Mouse (Mus musculus) adrenal gland, postnatal 14 days (tissue): ENCODE data around the gene Gm3239. TPM values are rescaled to one million over a fixed set of nuclear protein-coding genes. Genes with fewer than 3 reads are reported as not detected.
A peak's percentile ranks its signal among the peaks of the same experiment; 100 is the strongest.
"Not testable (repeated sequence)": the region's sequence is repeated elsewhere in the genome, so short reads cannot be mapped to it uniquely, and the experiment has no call there.

Experiments used
- DNase-seq: peaks from one replicate; pipeline ENCODE4 v3.0.0; 2021; ENCODE audit warnings: mixed read lengths
- long read RNA-seq, 2 experiments: library from polyadenylated mRNA; stranded (forward); transcript quantifications; one replicate each; pipeline ENCODE4 v2.0.0; 2021
- total RNA-seq: library from RNA; stranded (reverse); gene quantifications from 2 replicates; pipeline ENCODE4 v1.2.3, GENCODE M21; 2021

Gene Gm3239
- not detected in 2 replicates for total RNA-seq
- long read RNA-seq, experiment 1: 0 reads
- long read RNA-seq, experiment 2: 0 reads

DNA sequence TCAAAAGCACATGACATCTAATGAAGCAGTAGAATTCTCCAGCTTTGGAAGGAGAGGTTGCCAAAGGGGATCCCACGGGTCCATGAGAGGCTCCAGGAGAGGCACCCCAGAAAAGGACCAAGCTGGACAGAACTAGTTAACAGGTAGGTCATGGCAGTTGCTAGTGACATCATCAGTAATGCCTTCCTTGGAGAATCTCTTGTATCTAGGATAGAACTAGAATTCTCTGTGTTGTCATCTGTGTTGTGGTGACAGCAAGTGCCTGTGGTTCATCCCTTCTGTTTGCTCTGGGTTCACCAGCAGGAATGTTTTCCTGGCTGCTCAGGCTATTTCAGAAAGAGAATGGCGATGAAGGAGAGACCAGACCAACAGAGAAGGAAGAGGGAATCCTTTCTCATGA lies at the start of gene Gm3239:
Gene Gm3239, plus strand, starts transcription at position 301 of the 400 bp plus-strand sequence.
- DNase-seq: not testable (repeated sequence)

- not testable (repeated sequence) for DNase-seq
Measured at GRCm38 (mm10) chr14:4632052-4632451, 31.9 kb upstream of the Gm3239 start, which contains the start of gene Gm8159. Gm8159 (plus strand) TSS chr14:4632352.

DNA sequence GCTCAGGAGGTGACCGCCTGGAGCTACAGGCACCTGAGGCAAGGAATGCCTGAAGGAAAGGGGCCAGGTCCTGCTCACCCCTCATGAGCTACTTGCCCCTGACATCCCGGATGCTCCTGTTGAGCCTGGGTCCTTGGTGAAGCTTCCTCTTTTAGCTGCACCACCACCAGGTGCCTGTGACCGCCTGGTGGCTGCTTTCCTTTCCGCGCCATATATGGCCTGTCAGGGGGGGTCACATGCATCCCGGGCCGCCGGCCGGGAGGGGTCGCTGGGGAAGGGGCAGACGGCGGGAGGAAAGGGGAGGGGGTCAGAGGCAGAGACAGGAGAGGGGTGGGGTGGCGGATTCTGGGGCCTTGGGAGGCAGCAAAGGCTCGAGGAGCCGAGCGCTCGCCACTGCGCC lies 14.7 kb upstream of the Gm3239 start:
- DNase-seq: peak; percentile 3

DNA sequence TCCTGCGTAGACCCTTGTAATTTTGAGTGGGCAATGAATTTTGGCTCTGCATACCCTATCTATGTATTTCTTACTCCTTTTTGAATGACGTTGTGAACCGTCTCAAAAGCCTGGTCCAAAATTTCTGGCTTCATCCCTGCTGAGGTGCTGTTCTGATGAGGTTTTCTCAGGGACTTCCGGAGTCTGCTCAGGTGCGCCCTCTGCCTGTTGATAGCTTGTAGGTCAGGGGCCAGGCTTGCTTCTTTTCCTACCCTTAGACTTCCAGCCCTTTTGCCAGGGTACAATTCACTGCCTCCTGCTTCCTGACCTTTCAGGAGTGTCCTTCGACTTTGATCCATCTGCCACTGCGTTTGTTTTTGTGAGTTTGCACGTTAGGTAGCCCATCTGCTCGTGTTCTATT lies 13.7 kb upstream of the Gm3239 start:
- DNase-seq: peak; percentile 8

- DNase-seq: not testable (repeated sequence)
Measured at GRCm38 (mm10) chr14:4708938-4709337, 44.9 kb downstream of the Gm3239 start, which contains the start of gene Gm7876. Gm7876 (plus strand) TSS chr14:4709238.

Other genes with a start within 250 kb of the Gm3239 start
- 0.56 and 0.74 TPM in 2 replicates for gene Gm3164, start 248.7 kb upstream of the Gm3239 start, total RNA-seq
- gene Gm3173, start 233.2 kb upstream of the Gm3239 start, total RNA-seq: not detected in 2 replicates
- not detected in 2 replicates for gene Gm3182, start 182.4 kb upstream of the Gm3239 start, total RNA-seq
- gene Gm3047, start 108.8 kb upstream of the Gm3239 start, total RNA-seq: not detected in 2 replicates
- not detected in 2 replicates for gene Gm8159, start 31.8 kb upstream of the Gm3239 start, total RNA-seq
- gene Gm7876, start 45.0 kb downstream of the Gm3239 start, total RNA-seq: not detected in 2 replicates
- 0.19 TPM in 1 of 2 replicates, not detected in the other for gene Gm3252, start 62.6 kb downstream of the Gm3239 start, total RNA-seq
- gene Gm9602, start 112.1 kb downstream of the Gm3239 start, total RNA-seq: not detected in 2 replicates
- gene Gm3269, start 173.9 kb downstream of the Gm3239 start, total RNA-seq: not detected in 2 replicates
- 3.9 and 5.0 TPM in 2 replicates for gene Gm3264, start 191.4 kb downstream of the Gm3239 start, total RNA-seq
- not detected in 2 replicates for gene Gm3278, start 228.2 kb downstream of the Gm3239 start, total RNA-seq